Mouse (Mus musculus) R1 (cell line): ENCODE data around the gene Gemin7.
"Not testable (repeated sequence)": the region's sequence is repeated elsewhere in the genome, so short reads cannot be mapped to it uniquely, and the experiment has no call there.

Source experiments
- DNase-seq: peaks from one replicate; pipeline ENCODE4 v3.0.0-alpha.2; 2018; ENCODE audit warnings: low read depth, low spot score

Gene Gemin7

GRCm38 (mm10) chr7:19577141-19577852 is at the start of gene Gemin7, which contains the start of gene Zfp296:
Gemin7 (minus strand) TSS chr7:19577595.
Zfp296 (plus strand) TSS chr7:19577287.
- peak; percentile 89 for DNase-seq

GRCm38 (mm10) chr7:19623433-19623832 is 46.0 kb upstream of the Gemin7 start:
- no peak for DNase-seq

- DNase-seq, result peak; percentile 49
These were observed 44.8 kb upstream of the Gemin7 start for GRCm38 (mm10) chr7:19622241-19622640.

- peak; percentile 66 for DNase-seq
These were observed 43.4 kb upstream of the Gemin7 start for GRCm38 (mm10) chr7:19620811-19621210.

- DNase-seq, result peak; percentile 90
These were observed 41.8 kb upstream of the Gemin7 start for GRCm38 (mm10) chr7:19619004-19619801.

- DNase-seq, result no peak
These were observed 37.7 kb upstream of the Gemin7 start for GRCm38 (mm10) chr7:19615036-19615577.

GRCm38 (mm10) chr7:19610969-19611368 is 33.6 kb upstream of the Gemin7 start:
- DNase-seq, result peak; percentile 52

GRCm38 (mm10) chr7:19609641-19610332 is 32.4 kb upstream of the Gemin7 start:
- peak; percentile 98 for DNase-seq

- peak; percentile 79 for DNase-seq
These were observed 29.9 kb upstream of the Gemin7 start for GRCm38 (mm10) chr7:19607291-19607690.

GRCm38 (mm10) chr7:19604606-19605214 is 27.3 kb upstream of the Gemin7 start:
- DNase-seq, result not testable (repeated sequence)

GRCm38 (mm10) chr7:19603849-19604605 is 26.6 kb upstream of the Gemin7 start, which contains the start of gene Clasrp:
Clasrp (minus strand) TSS chr7:19604486.
- DNase-seq, result peak; percentile 97

- DNase-seq, result peak; percentile 71
These were observed 25.7 kb upstream of the Gemin7 start for GRCm38 (mm10) chr7:19603055-19603454.

- no peak for DNase-seq
These were observed 23.2 kb upstream of the Gemin7 start for GRCm38 (mm10) chr7:19600562-19600961.

GRCm38 (mm10) chr7:19593061-19593730 is 15.8 kb upstream of the Gemin7 start:
- DNase-seq, result peak; percentile 55

- DNase-seq, result peak; percentile 89
These were observed 12.5 kb upstream of the Gemin7 start for GRCm38 (mm10) chr7:19589917-19590316.

- DNase-seq, result peak; percentile 80
These were observed 11.8 kb upstream of the Gemin7 start for GRCm38 (mm10) chr7:19589207-19589606.

GRCm38 (mm10) chr7:19586269-19586668 is 8.9 kb upstream of the Gemin7 start:
- peak; percentile 76 for DNase-seq

- DNase-seq, result no peak
These were observed 3.2 kb upstream of the Gemin7 start for GRCm38 (mm10) chr7:19580634-19581033.

GRCm38 (mm10) chr7:19579751-19580150 is 2.4 kb upstream of the Gemin7 start:
- DNase-seq, result no peak

- DNase-seq, result no peak
These were observed 1.0 kb upstream of the Gemin7 start for GRCm38 (mm10) chr7:19578436-19578835.
